Mouse (Mus musculus): ENCODE measurements around the gene Ski. TPM values are rescaled to one million over a fixed set of nuclear protein-coding genes. Genes with fewer than 3 reads are reported as not detected.

Gene Ski
- polyA plus RNA-seq, 1 experiment from 2014 or later: 22.6 TPM

GRCm38 (mm10) chr4:155129996-155130395 lies 92.4 kb downstream of the Ski start:
- DNase-seq (ENCODE audit: low spot score) (peak; percentile 88), ATAC-seq (peak; percentile 68)
- no peaks in the 10 kb centered on the region for H3K36me3 ChIP-seq (ENCODE audit: insufficient read depth, low read length)
- TF ChIP-seq CTCF (IDR thresholded peaks at IDR 0.05) (no peak), EP300 (IDR thresholded peaks at IDR 0.05) (no peak)
- H3K9ac ChIP-seq (replicated peaks; ENCODE audit: low read depth): no peak overlapping the region
- H3K4me2 ChIP-seq (replicated peaks; ENCODE audit: low read depth, low read length): no peak overlapping the region
- peak overlapping the region; percentile 75 for H3K27ac ChIP-seq (ENCODE audit: low read length)
- no peaks in the 10 kb centered on the region for H3K9me3 ChIP-seq (ENCODE audit: low read length)
- H3K4me3 ChIP-seq (ENCODE audit: low read depth, low read length): no peak overlapping the region
- peaks cover 5% of the 10 kb centered on the region for H3K4me1 ChIP-seq (ENCODE audit: insufficient read depth, low read depth, low read length)
- H3K27me3 ChIP-seq (replicated peaks; ENCODE audit: insufficient read depth, low read length): no peaks in the 10 kb centered on the region
- WGBS: 38% methylated on average over 14 of the region's 14 CpGs

- H3K9ac ChIP-seq (replicated peaks; ENCODE audit: low read depth): no peak overlapping the region
- H3K4me2 ChIP-seq (replicated peaks; ENCODE audit: low read depth, low read length): no peak overlapping the region
- H3K4me1 ChIP-seq (ENCODE audit: insufficient read depth, low read depth, low read length): peaks cover 5% of the 10 kb centered on the region
- H3K36me3 ChIP-seq (ENCODE audit: insufficient read depth, low read length): no peaks in the 10 kb centered on the region
- ATAC-seq: no peak
- WGBS: 87% methylated on average over 10 of the region's 10 CpGs
- DNase-seq (ENCODE audit: low spot score): peak; percentile 48
- H3K27ac ChIP-seq (ENCODE audit: low read length): peak overlapping the region; percentile 75
- TF ChIP-seq CTCF (IDR thresholded peaks at IDR 0.05): peak; percentile 74
- TF ChIP-seq EP300 (IDR thresholded peaks at IDR 0.05): no peak
- H3K9me3 ChIP-seq (ENCODE audit: low read length): no peaks in the 10 kb centered on the region
- no peaks in the 10 kb centered on the region for H3K27me3 ChIP-seq (replicated peaks; ENCODE audit: insufficient read depth, low read length)
- H3K4me3 ChIP-seq (ENCODE audit: low read depth, low read length): no peak overlapping the region
Observed at GRCm38 (mm10) chr4:155129132-155129917, 93.1 kb downstream of the Ski start.

- ATAC-seq (no peak), DNase-seq (ENCODE audit: low spot score) (no peak)
- no peak overlapping the region for H3K9ac ChIP-seq (replicated peaks; ENCODE audit: low read depth)
- WGBS: 86% methylated on average over 15 of the region's 15 CpGs
- H3K4me2 ChIP-seq (replicated peaks; ENCODE audit: low read depth, low read length): no peak overlapping the region
- no peaks in the 10 kb centered on the region for H3K9me3 ChIP-seq (ENCODE audit: low read length)
- H3K4me1 ChIP-seq (ENCODE audit: insufficient read depth, low read depth, low read length): peaks cover 3% of the 10 kb centered on the region
- TF ChIP-seq CTCF (IDR thresholded peaks at IDR 0.05) (no peak), EP300 (IDR thresholded peaks at IDR 0.05) (no peak)
- H3K27ac ChIP-seq (ENCODE audit: low read length): no peak overlapping the region
- H3K36me3 ChIP-seq (ENCODE audit: insufficient read depth, low read length): no peaks in the 10 kb centered on the region
- no peak overlapping the region for H3K4me3 ChIP-seq (ENCODE audit: low read depth, low read length)
- no peaks in the 10 kb centered on the region for H3K27me3 ChIP-seq (replicated peaks; ENCODE audit: insufficient read depth, low read length)
Observed at GRCm38 (mm10) chr4:155128411-155128810, 94.0 kb downstream of the Ski start.

GRCm38 (mm10) chr4:155126602-155127372 lies 95.6 kb downstream of the Ski start:
- no peak overlapping the region for H3K4me3 ChIP-seq (ENCODE audit: low read depth, low read length)

GRCm38 (mm10) chr4:155126194-155126593 lies 96.2 kb downstream of the Ski start:
- ATAC-seq (no peak), DNase-seq (ENCODE audit: low spot score) (no peak)
- Histone ChIP-seq H3K27me3 (replicated peaks; ENCODE audit: insufficient read depth, low read length) (no peaks in the 10 kb centered on the region), H3K4me1 (ENCODE audit: insufficient read depth, low read depth, low read length) (peaks cover 17% of the 10 kb centered on the region), H3K4me2 (replicated peaks; ENCODE audit: low read depth, low read length) (no peak overlapping the region), H3K4me3 (ENCODE audit: low read depth, low read length) (no peak overlapping the region), H3K9ac (replicated peaks; ENCODE audit: low read depth) (no peak overlapping the region), H3K27ac (ENCODE audit: low read length) (no peak overlapping the region), H3K9me3 (ENCODE audit: low read length) (no peaks in the 10 kb centered on the region), H3K36me3 (ENCODE audit: insufficient read depth, low read length) (no peaks in the 10 kb centered on the region)
- TF ChIP-seq CTCF (IDR thresholded peaks at IDR 0.05) (no peak), EP300 (IDR thresholded peaks at IDR 0.05) (no peak)
- 71% methylated on average over 5 of the region's 5 CpGs for WGBS

More at GRCm38 (mm10) chr4:155126602-155127372, 95.6 kb downstream of the Ski start:
- H3K9ac ChIP-seq (replicated peaks; ENCODE audit: low read depth): no peak overlapping the region
- H3K36me3 ChIP-seq (ENCODE audit: insufficient read depth, low read length): no peaks in the 10 kb centered on the region
- peaks cover 17% of the 10 kb centered on the region for H3K4me1 ChIP-seq (ENCODE audit: insufficient read depth, low read depth, low read length)
- no peak overlapping the region for H3K27ac ChIP-seq (ENCODE audit: low read length)
- DNase-seq (ENCODE audit: low spot score) (peak; percentile 65), ATAC-seq (peak; percentile 18)
- TF ChIP-seq CTCF (IDR thresholded peaks at IDR 0.05): no peak
- no peak for TF ChIP-seq EP300 (IDR thresholded peaks at IDR 0.05)
- WGBS: 66% methylated on average over 7 of the region's 7 CpGs
- no peak overlapping the region for H3K4me2 ChIP-seq (replicated peaks; ENCODE audit: low read depth, low read length)
- H3K9me3 ChIP-seq (ENCODE audit: low read length): no peaks in the 10 kb centered on the region
- no peaks in the 10 kb centered on the region for H3K27me3 ChIP-seq (replicated peaks; ENCODE audit: insufficient read depth, low read length)

GRCm38 (mm10) chr4:155125310-155125709 lies 97.1 kb downstream of the Ski start:
- DNase-seq (ENCODE audit: low spot score): no peak
- H3K9me3 ChIP-seq (ENCODE audit: low read length): no peaks in the 10 kb centered on the region
- H3K4me1 ChIP-seq (ENCODE audit: insufficient read depth, low read depth, low read length): peaks cover 17% of the 10 kb centered on the region
- ATAC-seq: no peak
- no peak overlapping the region for H3K27ac ChIP-seq (ENCODE audit: low read length)
- 30% methylated on average over 7 of the region's 7 CpGs for WGBS
- no peak overlapping the region for H3K4me2 ChIP-seq (replicated peaks; ENCODE audit: low read depth, low read length)
- no peak overlapping the region for H3K4me3 ChIP-seq (ENCODE audit: low read depth, low read length)
- H3K9ac ChIP-seq (replicated peaks; ENCODE audit: low read depth): no peak overlapping the region
- H3K36me3 ChIP-seq (ENCODE audit: insufficient read depth, low read length): no peaks in the 10 kb centered on the region
- TF ChIP-seq EP300 (IDR thresholded peaks at IDR 0.05) (no peak), CTCF (IDR thresholded peaks at IDR 0.05) (no peak)
- no peaks in the 10 kb centered on the region for H3K27me3 ChIP-seq (replicated peaks; ENCODE audit: insufficient read depth, low read length)
